Mouse (Mus musculus): ENCODE data around the gene Pim1. TPM values are rescaled to one million over a fixed set of nuclear protein-coding genes. Genes with fewer than 3 reads are reported as not detected.

Pim1 gene
- 72.4 TPM for polyA plus RNA-seq (2015; fragmentation: Illumina TruSeq; extraction: RNeasy Lipid Tissue Mini Kit (QIAGEN cat#74804); ENCODE audit: insufficient read depth, low replicate concordance)

DNA sequence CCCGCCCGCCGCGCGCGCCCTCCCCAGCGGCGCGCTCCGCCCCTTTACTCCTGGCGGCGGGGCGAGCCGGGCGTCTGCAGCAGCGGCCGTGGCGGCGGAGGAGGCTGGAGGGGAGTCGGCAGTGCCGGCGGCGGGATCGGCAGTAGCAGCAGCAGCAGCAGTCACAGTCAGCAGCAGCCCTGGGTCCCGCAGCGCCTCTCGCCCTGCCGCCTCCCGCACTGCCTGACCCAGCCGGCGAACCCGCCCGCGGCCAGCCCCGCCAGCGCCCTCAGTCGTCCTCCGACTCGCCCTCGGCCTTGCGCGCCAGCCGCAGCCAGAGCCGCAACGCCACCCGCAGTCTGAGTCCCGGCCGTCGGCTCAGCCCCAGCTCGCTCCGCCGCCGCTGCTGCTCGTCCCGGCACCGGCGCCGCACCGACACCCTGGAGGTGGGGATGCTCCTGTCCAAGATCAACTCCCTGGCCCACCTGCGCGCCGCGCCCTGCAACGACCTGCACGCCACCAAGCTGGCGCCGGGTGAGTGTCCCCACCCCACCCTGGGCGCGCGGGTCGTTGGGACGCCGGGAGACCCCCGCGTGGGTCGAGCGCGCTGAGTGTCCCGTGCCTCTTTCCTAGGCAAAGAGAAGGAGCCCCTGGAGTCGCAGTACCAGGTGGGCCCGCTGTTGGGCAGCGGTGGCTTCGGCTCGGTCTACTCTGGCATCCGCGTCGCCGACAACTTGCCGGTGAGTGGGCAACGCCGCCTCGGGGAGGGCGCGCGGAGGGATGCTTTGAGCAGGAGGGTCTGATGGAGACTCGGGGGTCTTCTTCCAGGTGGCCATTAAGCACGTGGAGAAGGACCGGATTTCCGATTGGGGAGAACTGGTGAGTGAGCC, at the start of gene Pim1:
Pim1 (plus strand) TSS at position 41 of the 869 bp plus-strand sequence.

Other genes starting within 250 kb of the Pim1 start
- 40.0 TPM for gene Ppil1, start 226.6 kb upstream of the Pim1 start, polyA plus RNA-seq (2015; fragmentation: Illumina TruSeq; extraction: RNeasy Lipid Tissue Mini Kit (QIAGEN cat#74804); ENCODE audit: insufficient read depth, low replicate concordance)
- 90.0 TPM for gene BC004004, start 222.0 kb upstream of the Pim1 start, polyA plus RNA-seq (2015; fragmentation: Illumina TruSeq; extraction: RNeasy Lipid Tissue Mini Kit (QIAGEN cat#74804); ENCODE audit: insufficient read depth, low replicate concordance)
- gene Pi16, start 173.1 kb upstream of the Pim1 start, polyA plus RNA-seq (2015; fragmentation: Illumina TruSeq; extraction: RNeasy Lipid Tissue Mini Kit (QIAGEN cat#74804); ENCODE audit: insufficient read depth, low replicate concordance) = 1.7 TPM
- 66.1 TPM for gene Mtch1, start 142.8 kb upstream of the Pim1 start, polyA plus RNA-seq (2015; fragmentation: Illumina TruSeq; extraction: RNeasy Lipid Tissue Mini Kit (QIAGEN cat#74804); ENCODE audit: insufficient read depth, low replicate concordance)
- gene Fgd2, start 129.8 kb upstream of the Pim1 start, polyA plus RNA-seq (2015; fragmentation: Illumina TruSeq; extraction: RNeasy Lipid Tissue Mini Kit (QIAGEN cat#74804); ENCODE audit: insufficient read depth, low replicate concordance) = 125 TPM
- not detected for gene Gm17657, start 58.9 kb downstream of the Pim1 start, polyA plus RNA-seq (2015; fragmentation: Illumina TruSeq; extraction: RNeasy Lipid Tissue Mini Kit (QIAGEN cat#74804); ENCODE audit: insufficient read depth, low replicate concordance)
- gene Tbc1d22b, start 59.0 kb downstream of the Pim1 start, polyA plus RNA-seq (2015; fragmentation: Illumina TruSeq; extraction: RNeasy Lipid Tissue Mini Kit (QIAGEN cat#74804); ENCODE audit: insufficient read depth, low replicate concordance) = 12.7 TPM
- gene Tmem217, start 61.6 kb downstream of the Pim1 start, polyA plus RNA-seq (2015; fragmentation: Illumina TruSeq; extraction: RNeasy Lipid Tissue Mini Kit (QIAGEN cat#74804); ENCODE audit: insufficient read depth, low replicate concordance) = not detected
- 32.5 TPM for gene Rnf8, start 124.0 kb downstream of the Pim1 start, polyA plus RNA-seq (2015; fragmentation: Illumina TruSeq; extraction: RNeasy Lipid Tissue Mini Kit (QIAGEN cat#74804); ENCODE audit: insufficient read depth, low replicate concordance)
- 8.9 TPM for gene Gm28043, start 124.1 kb downstream of the Pim1 start, polyA plus RNA-seq (2015; fragmentation: Illumina TruSeq; extraction: RNeasy Lipid Tissue Mini Kit (QIAGEN cat#74804); ENCODE audit: insufficient read depth, low replicate concordance)
- gene Cmtr1, start 169.8 kb downstream of the Pim1 start, polyA plus RNA-seq (2015; fragmentation: Illumina TruSeq; extraction: RNeasy Lipid Tissue Mini Kit (QIAGEN cat#74804); ENCODE audit: insufficient read depth, low replicate concordance) = 127 TPM
- 15.5 TPM for gene Ccdc167, start 226.3 kb downstream of the Pim1 start, polyA plus RNA-seq (2015; fragmentation: Illumina TruSeq; extraction: RNeasy Lipid Tissue Mini Kit (QIAGEN cat#74804); ENCODE audit: insufficient read depth, low replicate concordance)

All from spleen, adult 10 weeks (tissue).